Mouse (Mus musculus) midbrain, embryonic 14.5 days (tissue): ENCODE data around the gene Apbb2. TPM values are rescaled to one million over a fixed set of nuclear protein-coding genes. Genes with fewer than 3 reads are reported as not detected.

Experiments used
- ATAC-seq: fragments of 200-750 bp; cut with Nextera tagmentation; 2 replicates; pipeline ENCODE4 v1.8.0; 2017; ENCODE audit warnings: moderate number of reproducible peaks, moderate library complexity; ENCODE audit not compliant: low FRiP score, low TSS enrichment
- DNase-seq: peaks from one replicate; pipeline ENCODE4 v3.0.0-alpha.2; 2015
- H3K27ac ChIP-seq: fragments of 300-500 bp; sonication (generic); replicated peaks from 2 replicates; pipeline ENCODE4 v1.5.1; 2014; ENCODE audit warnings: mild to moderate bottlenecking, low read depth, low read length, moderate library complexity
- H3K27me3 ChIP-seq: fragments of 300-500 bp; sonication (generic); 2 replicates; pipeline ENCODE4 v1.6.1; 2014; ENCODE audit warnings: low read length, control low read depth, mixed read lengths; ENCODE audit not compliant: control insufficient read depth, insufficient read depth
- H3K36me3 ChIP-seq: fragments of 300-500 bp; sonication (generic); 2 replicates; pipeline ENCODE4 v1.6.1; 2014; ENCODE audit warnings: low read length, control low read depth; ENCODE audit not compliant: control insufficient read depth, insufficient read depth
- H3K4me1 ChIP-seq: fragments of 300-500 bp; sonication (generic); 2 replicates; pipeline ENCODE4 v1.6.1; 2014; ENCODE audit warnings: mild to moderate bottlenecking, antibody characterized with exemption, low read length, control low read depth; ENCODE audit not compliant: control insufficient read depth, insufficient read depth
- H3K4me2 ChIP-seq: fragments of 300-500 bp; sonication (generic); 2 replicates; pipeline ENCODE4 v1.6.1; 2014; ENCODE audit warnings: mild to moderate bottlenecking, low read length, moderate library complexity
- H3K4me3 ChIP-seq: fragments of 300-500 bp; sonication (generic); replicated peaks from 2 replicates; pipeline ENCODE4 v1.5.1; 2014; ENCODE audit warnings: low read depth, low read length
- H3K9ac ChIP-seq: fragments of 300-500 bp; sonication (generic); replicated peaks from 2 replicates; pipeline ENCODE4 v1.6.1; 2014; ENCODE audit warnings: mild to moderate bottlenecking, low read length, moderate library complexity
- H3K9me3 ChIP-seq: fragments of 300-500 bp; sonication (generic); 2 replicates; pipeline ENCODE4 v1.6.1; 2016; ENCODE audit warnings: low read length, control low read depth, mixed read lengths; ENCODE audit not compliant: control insufficient read depth
- whole genome bisulfite sequencing: fragments of 180-500 bp; shearing (Covaris S2); extraction: QIAGEN DNeasy Blood & Tissue Kit; methylation state at CpG from one replicate; pipeline ENCODE4 v1.1.7; 2014; 5-methylcytosine and 5-hydroxymethylcytosine counted together
- polyA plus RNA-seq: library from polyadenylated mRNA; unstranded; fragments of >200 nt; fragmentation: Nextera tagmentation; extraction: Ambion mirVana; gene quantifications from 2 replicates; pipeline ENCODE4 v1.2.1, GENCODE M21; 2014

The Apbb2 gene
- polyA plus RNA-seq, 1 experiment from 2014 or later: 116 TPM

GRCm38 (mm10) chr5:66492563-66492960, 126.0 kb downstream of the Apbb2 start:
- Histone ChIP-seq H3K4me1 (peaks cover 22% of the 10 kb centered on the region), H3K4me2 (no peak overlapping the region), H3K4me3 (no peak overlapping the region), H3K27me3 (no peaks in the 10 kb centered on the region), H3K36me3 (no peaks in the 10 kb centered on the region), H3K9ac (no peak overlapping the region), H3K9me3 (no peaks in the 10 kb centered on the region), H3K27ac (peak overlapping the region; percentile 56)
- ATAC-seq (no peak), DNase-seq (no peak)
- WGBS: 61% methylated on average over 4 of the region's 4 CpGs

GRCm38 (mm10) chr5:66491907-66492562, 126.5 kb downstream of the Apbb2 start:
- Histone ChIP-seq H3K4me1 (peaks cover 22% of the 10 kb centered on the region), H3K4me3 (no peak overlapping the region), H3K27me3 (no peaks in the 10 kb centered on the region), H3K9ac (no peak overlapping the region), H3K9me3 (no peaks in the 10 kb centered on the region), H3K27ac (peak overlapping the region; percentile 69), H3K36me3 (no peaks in the 10 kb centered on the region), H3K4me2 (no peak overlapping the region)
- DNase-seq (peak; percentile 55), ATAC-seq (peak; percentile 55; the same call in 1 of the 2 replicates)
- 40% methylated on average over 14 of the region's 14 CpGs for WGBS

- Histone ChIP-seq H3K4me1 (peaks cover 8% of the 10 kb centered on the region; the same call in 1 of the 2 replicates), H3K27me3 (no peaks in the 10 kb centered on the region), H3K4me3 (no peak overlapping the region), H3K9ac (no peak overlapping the region), H3K4me2 (no peak overlapping the region), H3K27ac (no peak overlapping the region), H3K9me3 (no peaks in the 10 kb centered on the region), H3K36me3 (no peaks in the 10 kb centered on the region)
- DNase-seq: no peak
- no peak for ATAC-seq
- 80% methylated on average over 7 of the region's 7 CpGs for WGBS
Measured at GRCm38 (mm10) chr5:66486028-66486427, 132.6 kb downstream of the Apbb2 start.

- 91% methylated on average over 10 of the region's 10 CpGs for WGBS
- no peak for DNase-seq
Measured at GRCm38 (mm10) chr5:66476266-66476665, 142.3 kb downstream of the Apbb2 start.

GRCm38 (mm10) chr5:66475824-66476223, 142.8 kb downstream of the Apbb2 start:
- Histone ChIP-seq H3K4me1 (peaks cover 4% of the 10 kb centered on the region; the same call in 1 of the 2 replicates), H3K4me3 (no peak overlapping the region), H3K36me3 (no peaks in the 10 kb centered on the region), H3K4me2 (no peak overlapping the region), H3K27ac (no peak overlapping the region), H3K9me3 (no peaks in the 10 kb centered on the region), H3K27me3 (no peaks in the 10 kb centered on the region), H3K9ac (no peak overlapping the region)
- 94% methylated on average over 6 of the region's 6 CpGs for WGBS
- DNase-seq: no peak
- ATAC-seq: no peak

More at GRCm38 (mm10) chr5:66476266-66476665, 142.3 kb downstream of the Apbb2 start:
- no peaks in the 10 kb centered on the region for H3K27me3 ChIP-seq
- H3K4me2 ChIP-seq: no peak overlapping the region
- no peak for ATAC-seq
- no peak overlapping the region for H3K27ac ChIP-seq
- no peaks in the 10 kb centered on the region for H3K9me3 ChIP-seq
- no peak overlapping the region for H3K4me3 ChIP-seq
- H3K9ac ChIP-seq: no peak overlapping the region
- peaks cover 4% of the 10 kb centered on the region; the same call in 1 of the 2 replicates for H3K4me1 ChIP-seq
- H3K36me3 ChIP-seq: no peaks in the 10 kb centered on the region

- H3K9me3 ChIP-seq: no peaks in the 10 kb centered on the region
- no peak overlapping the region for H3K9ac ChIP-seq
Measured at GRCm38 (mm10) chr5:66474153-66474552, 144.4 kb downstream of the Apbb2 start.

GRCm38 (mm10) chr5:66473599-66473998, 145.0 kb downstream of the Apbb2 start:
- ATAC-seq (peak; percentile 72; the same call in 1 of the 2 replicates), DNase-seq (peak; percentile 73)
- WGBS: 9% methylated on average over 12 of the region's 12 CpGs
- Histone ChIP-seq H3K27ac (peak overlapping the region; percentile 23; the same call in 1 of the 2 replicates), H3K4me3 (no peak overlapping the region), H3K4me2 (no peak overlapping the region), H3K4me1 (peaks cover 4% of the 10 kb centered on the region; the same call in 1 of the 2 replicates), H3K9me3 (no peaks in the 10 kb centered on the region), H3K9ac (no peak overlapping the region), H3K27me3 (no peaks in the 10 kb centered on the region), H3K36me3 (no peaks in the 10 kb centered on the region)

More at GRCm38 (mm10) chr5:66474153-66474552, 144.4 kb downstream of the Apbb2 start:
- ATAC-seq (peak; percentile 28; the same call in 1 of the 2 replicates), DNase-seq (no peak)
- Histone ChIP-seq H3K4me3 (no peak overlapping the region), H3K36me3 (no peaks in the 10 kb centered on the region), H3K27me3 (no peaks in the 10 kb centered on the region), H3K27ac (0 out of 2 replicates have a peak overlapping the region, but pooled peaks have one; percentile 43), H3K4me1 (peaks cover 4% of the 10 kb centered on the region; the same call in 1 of the 2 replicates), H3K4me2 (no peak overlapping the region)
- WGBS: 68% methylated on average over 11 of the region's 11 CpGs

GRCm38 (mm10) chr5:66470837-66471236, 147.7 kb downstream of the Apbb2 start:
- Histone ChIP-seq H3K27ac (no peak overlapping the region), H3K4me3 (no peak overlapping the region), H3K9me3 (no peaks in the 10 kb centered on the region), H3K9ac (no peak overlapping the region), H3K4me1 (peaks cover 4% of the 10 kb centered on the region; the same call in 1 of the 2 replicates), H3K36me3 (no peaks in the 10 kb centered on the region), H3K27me3 (no peaks in the 10 kb centered on the region), H3K4me2 (no peak overlapping the region)
- ATAC-seq (no peak), DNase-seq (no peak)
- WGBS: 88% methylated on average over 5 of the region's 5 CpGs

- H3K9ac ChIP-seq: no peak overlapping the region
- no peaks in the 10 kb centered on the region for H3K27me3 ChIP-seq
- ATAC-seq: no peak
- no peak overlapping the region for H3K4me2 ChIP-seq
- 90% methylated on average over 11 of the region's 11 CpGs for whole genome bisulfite sequencing
- no peaks in the 10 kb centered on the region for H3K36me3 ChIP-seq
- H3K9me3 ChIP-seq: no peaks in the 10 kb centered on the region
- H3K27ac ChIP-seq: no peak overlapping the region
- peaks cover 4% of the 10 kb centered on the region; the same call in 1 of the 2 replicates for H3K4me1 ChIP-seq
- no peak overlapping the region for H3K4me3 ChIP-seq
- DNase-seq: no peak
Measured at GRCm38 (mm10) chr5:66469685-66470084, 148.9 kb downstream of the Apbb2 start.
